Mouse (Mus musculus): ENCODE results near the gene BC017158. TPM values are rescaled to one million over a fixed set of nuclear protein-coding genes. Genes with fewer than 3 reads are reported as not detected.

Gene BC017158
- total RNA-seq, 2 experiments from 2014 or later, result 39.3 to 39.4 TPM

GRCm38 (mm10) chr7:128309776-128310175, 11.8 kb upstream of the BC017158 start:
- DNase-seq (ENCODE audit: low spot score in 2 of 2), result no peak

- no peak for DNase-seq (ENCODE audit: low spot score in 2 of 2)
These were observed 11.2 kb upstream of the BC017158 start for GRCm38 (mm10) chr7:128309216-128309615.

GRCm38 (mm10) chr7:128307851-128308250, 9.9 kb upstream of the BC017158 start:
- no peak for DNase-seq (ENCODE audit: low spot score in 2 of 2)

- DNase-seq (ENCODE audit: low spot score in 2 of 2), result no peak
These were observed 6.9 kb upstream of the BC017158 start for GRCm38 (mm10) chr7:128304907-128305306.

- no peak for DNase-seq (ENCODE audit: low spot score in 2 of 2)
These were observed 6.2 kb upstream of the BC017158 start for GRCm38 (mm10) chr7:128304198-128304597.

- no peak for DNase-seq (ENCODE audit: low spot score in 2 of 2)
These were observed 4.2 kb upstream of the BC017158 start for GRCm38 (mm10) chr7:128302151-128302550.

- DNase-seq (ENCODE audit: low spot score in 2 of 2), result no peak
These were observed 3.0 kb upstream of the BC017158 start for GRCm38 (mm10) chr7:128300952-128301351.

GRCm38 (mm10) chr7:128298481-128299342, 742 bp upstream of the BC017158 start:
- DNase-seq (ENCODE audit: low spot score in 2 of 2), result no peak

- no peak for DNase-seq (ENCODE audit: low spot score in 2 of 2)
These were observed 716 bp downstream of the BC017158 start for GRCm38 (mm10) chr7:128297291-128297616.

- DNase-seq (ENCODE audit: low spot score in 2 of 2), result no peak
These were observed 1.5 kb downstream of the BC017158 start for GRCm38 (mm10) chr7:128296514-128296913.

- no peak for DNase-seq (ENCODE audit: low spot score in 2 of 2)
These were observed 3.2 kb downstream of the BC017158 start for GRCm38 (mm10) chr7:128294785-128295184.

GRCm38 (mm10) chr7:128288923-128289544, 8.9 kb downstream of the BC017158 start:
- DNase-seq (ENCODE audit: low spot score in 2 of 2), result no peak

- no peak for DNase-seq (ENCODE audit: low spot score in 2 of 2)
These were observed 12.9 kb downstream of the BC017158 start for GRCm38 (mm10) chr7:128285060-128285459.

- no peak for DNase-seq (ENCODE audit: low spot score in 2 of 2)
These were observed 13.9 kb downstream of the BC017158 start for GRCm38 (mm10) chr7:128284047-128284446.

GRCm38 (mm10) chr7:128282532-128283244, 15.3 kb downstream of the BC017158 start:
- no peak for DNase-seq (ENCODE audit: low spot score in 2 of 2)

- no peak for DNase-seq (ENCODE audit: low spot score in 2 of 2)
These were observed 16.2 kb downstream of the BC017158 start for GRCm38 (mm10) chr7:128281765-128282164.

GRCm38 (mm10) chr7:128279750-128280149, 18.2 kb downstream of the BC017158 start:
- DNase-seq (ENCODE audit: low spot score in 2 of 2), result no peak

- DNase-seq (ENCODE audit: low spot score in 2 of 2), result no peak
These were observed 21.9 kb downstream of the BC017158 start for GRCm38 (mm10) chr7:128276051-128276450.

GRCm38 (mm10) chr7:128271496-128271895, 26.5 kb downstream of the BC017158 start:
- no peak for DNase-seq (ENCODE audit: low spot score in 2 of 2)

- no peak for DNase-seq (ENCODE audit: low spot score in 2 of 2)
These were observed 27.5 kb downstream of the BC017158 start for GRCm38 (mm10) chr7:128270431-128270850.

GRCm38 (mm10) chr7:128267813-128268212, 30.2 kb downstream of the BC017158 start:
- no peak for DNase-seq (ENCODE audit: low spot score in 2 of 2)

GRCm38 (mm10) chr7:128267391-128267790, 30.6 kb downstream of the BC017158 start:
- no peak for DNase-seq (ENCODE audit: low spot score in 2 of 2)
